Mouse (Mus musculus): ENCODE results near the gene Olfr20. TPM values are rescaled to one million over a fixed set of nuclear protein-coding genes. Genes with fewer than 3 reads are reported as not detected.
"Not testable (repeated sequence)": the region's sequence is repeated elsewhere in the genome, so short reads cannot be mapped to it uniquely, and the experiment has no call there.

Gene Olfr20
- not detected in 2 replicates for polyA plus RNA-seq (2016; fragmentation: Nextera tagmentation; extraction: Ambion mirVana)

DNA sequence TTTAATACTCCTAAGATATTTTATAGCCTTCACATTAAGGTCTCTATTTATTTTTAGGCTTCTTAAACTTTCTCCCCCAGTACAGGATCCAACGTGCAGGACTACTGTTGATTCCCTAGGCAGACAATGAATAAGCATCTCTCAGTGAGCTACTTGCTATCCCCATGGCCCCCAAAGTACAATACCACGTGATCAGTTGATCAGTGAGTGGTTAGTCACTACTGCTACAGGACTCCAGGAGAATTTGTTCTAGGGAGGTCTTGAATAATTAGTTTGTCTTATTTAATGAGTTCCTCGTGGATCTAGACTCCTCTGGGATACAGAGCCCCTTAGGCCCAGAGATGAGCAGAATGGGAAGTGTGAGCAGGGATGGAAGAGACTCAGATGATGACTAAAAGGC lies at the start of gene Olfr20:
Gene Olfr20 (plus strand): TSS at position 301 of the 400 bp plus-strand sequence.
- no peak for ATAC-seq
- Histone ChIP-seq H3K4me3 (no peak within 1 kb of the TSS), H3K9me3 (replicated peaks) (no peaks in the 10 kb centered on the region), H3K27me3 (replicated peaks) (no peaks in the 10 kb centered on the region), H3K4me1 (no peaks in the 10 kb centered on the region), H3K36me3 (no peaks in the 10 kb centered on the region), H3K4me2 (no peak within 1 kb of the TSS), H3K9ac (no peak within 1 kb of the TSS), H3K27ac (no peak within 1 kb of the TSS)
- WGBS (ENCODE audit: insufficient replicate concordance) = 29% methylated on average over 3 of the region's 3 CpGs

DNA sequence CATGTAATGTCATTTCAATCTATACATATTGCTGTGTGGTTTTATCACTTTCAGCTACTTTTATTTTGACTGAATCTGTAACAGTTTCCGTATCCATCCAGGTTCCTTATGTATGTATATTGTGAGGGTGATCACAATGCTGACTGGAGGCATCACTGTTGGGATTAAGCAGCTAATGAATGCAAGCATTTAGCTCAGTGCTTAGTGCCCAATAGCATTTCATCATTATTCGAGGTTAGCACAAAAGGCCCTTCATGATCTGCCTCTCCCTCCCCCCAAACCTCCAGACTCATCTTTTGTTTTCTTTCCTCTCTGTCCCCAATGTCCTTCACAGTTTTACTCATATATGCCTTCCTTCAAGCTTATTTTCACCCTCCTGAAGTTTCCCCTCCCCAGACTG lies 47.5 kb upstream of the Olfr20 start:
- 38% methylated on average over 2 of the region's 2 CpGs for WGBS (ENCODE audit: insufficient replicate concordance)
- Histone ChIP-seq H3K4me2 (no peak overlapping the region), H3K9ac (no peak overlapping the region)

DNA sequence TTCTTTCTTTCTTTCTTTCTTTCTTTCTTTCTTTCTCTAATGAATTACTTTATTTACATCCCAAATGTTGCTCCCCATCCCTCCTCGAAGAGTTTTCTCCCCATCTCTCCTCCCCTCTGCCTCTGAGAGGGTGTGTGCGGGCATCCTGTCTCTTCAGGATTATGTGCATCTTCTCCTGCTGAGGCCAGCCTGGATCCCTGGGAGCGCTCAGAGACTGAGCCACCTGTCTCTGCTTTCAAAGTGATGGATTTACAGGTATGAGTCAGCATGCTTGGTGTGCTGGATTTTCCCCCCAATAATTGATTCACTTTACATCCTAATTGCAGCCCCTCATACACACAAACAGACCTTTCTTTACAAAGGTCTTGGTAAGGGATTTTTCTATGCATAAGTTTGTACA lies 34.6 kb upstream of the Olfr20 start:
- no peak overlapping the region for H3K9ac ChIP-seq
- 39% methylated on average over 3 of the region's 3 CpGs for WGBS (ENCODE audit: insufficient replicate concordance)

More for the DNA sequence above, 47.5 kb upstream of the Olfr20 start:
- H3K27ac ChIP-seq = no peak overlapping the region
- no peak for ATAC-seq
- no peaks in the 10 kb centered on the region for H3K4me1 ChIP-seq
- H3K9me3 ChIP-seq (replicated peaks) = no peaks in the 10 kb centered on the region
- H3K4me3 ChIP-seq = no peak overlapping the region
- no peaks in the 10 kb centered on the region for H3K36me3 ChIP-seq
- no peaks in the 10 kb centered on the region for H3K27me3 ChIP-seq (replicated peaks)

DNA sequence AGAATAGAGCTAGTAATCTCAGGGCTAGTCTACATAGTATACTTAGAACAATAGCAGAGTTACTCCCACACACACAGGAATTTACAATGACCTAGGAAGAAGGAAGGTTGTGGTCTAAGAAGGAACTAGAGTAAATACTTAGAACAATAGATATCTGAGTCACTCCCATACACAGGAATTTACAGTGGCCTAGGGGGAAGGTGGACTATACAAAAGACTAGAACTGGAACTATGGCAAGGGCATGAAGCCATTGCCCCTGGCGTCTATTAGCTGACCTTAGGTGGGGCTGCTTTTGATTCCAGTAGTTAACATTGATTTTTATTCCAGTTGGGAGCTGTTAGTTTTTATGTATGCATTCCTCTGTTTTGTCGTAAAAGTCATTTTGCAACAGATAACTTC lies 32.0 kb upstream of the Olfr20 start:
- not testable (repeated sequence) for H3K9me3 ChIP-seq (replicated peaks); H3K36me3 ChIP-seq; H3K4me1 ChIP-seq; H3K27me3 ChIP-seq (replicated peaks); H3K27ac ChIP-seq; ATAC-seq; H3K4me3 ChIP-seq; H3K4me2 ChIP-seq; H3K9ac ChIP-seq
- WGBS (ENCODE audit: insufficient replicate concordance) = 52% methylated on average over 2 of the region's 2 CpGs

More for the DNA sequence above, 34.6 kb upstream of the Olfr20 start:
- no peak overlapping the region for H3K4me2 ChIP-seq
- ATAC-seq = no peak
- H3K27ac ChIP-seq = no peak overlapping the region
- no peaks in the 10 kb centered on the region for H3K4me1 ChIP-seq
- H3K27me3 ChIP-seq (replicated peaks) = no peaks in the 10 kb centered on the region
- no peak overlapping the region for H3K4me3 ChIP-seq
- no peaks in the 10 kb centered on the region for H3K9me3 ChIP-seq (replicated peaks)
- no peaks in the 10 kb centered on the region for H3K36me3 ChIP-seq

DNA sequence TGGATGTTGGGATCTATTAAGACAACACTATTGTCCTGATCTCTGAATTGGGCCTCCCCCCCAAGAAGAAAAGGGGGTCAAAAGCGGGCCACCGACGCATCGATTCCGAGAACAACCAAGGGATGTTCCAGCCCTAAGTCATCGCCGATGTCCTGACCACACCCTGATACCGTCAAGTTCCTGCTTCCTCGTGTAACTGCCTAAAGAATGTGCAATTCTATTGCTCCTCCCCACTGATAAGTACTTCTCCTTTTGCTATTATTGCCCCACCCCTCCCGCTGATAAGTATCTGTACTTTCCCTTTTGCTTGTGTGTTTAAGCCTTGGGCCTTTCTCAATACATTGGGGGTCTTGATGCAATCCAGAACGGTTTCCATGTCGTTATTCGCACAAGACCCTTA lies 29.5 kb upstream of the Olfr20 start:
- not testable (repeated sequence) for H3K4me2 ChIP-seq; ATAC-seq; H3K9ac ChIP-seq; H3K27me3 ChIP-seq (replicated peaks); H3K9me3 ChIP-seq (replicated peaks); H3K27ac ChIP-seq; H3K4me3 ChIP-seq; H3K4me1 ChIP-seq; H3K36me3 ChIP-seq
- 68% methylated on average over 13 of the region's 13 CpGs for WGBS (ENCODE audit: insufficient replicate concordance)

DNA sequence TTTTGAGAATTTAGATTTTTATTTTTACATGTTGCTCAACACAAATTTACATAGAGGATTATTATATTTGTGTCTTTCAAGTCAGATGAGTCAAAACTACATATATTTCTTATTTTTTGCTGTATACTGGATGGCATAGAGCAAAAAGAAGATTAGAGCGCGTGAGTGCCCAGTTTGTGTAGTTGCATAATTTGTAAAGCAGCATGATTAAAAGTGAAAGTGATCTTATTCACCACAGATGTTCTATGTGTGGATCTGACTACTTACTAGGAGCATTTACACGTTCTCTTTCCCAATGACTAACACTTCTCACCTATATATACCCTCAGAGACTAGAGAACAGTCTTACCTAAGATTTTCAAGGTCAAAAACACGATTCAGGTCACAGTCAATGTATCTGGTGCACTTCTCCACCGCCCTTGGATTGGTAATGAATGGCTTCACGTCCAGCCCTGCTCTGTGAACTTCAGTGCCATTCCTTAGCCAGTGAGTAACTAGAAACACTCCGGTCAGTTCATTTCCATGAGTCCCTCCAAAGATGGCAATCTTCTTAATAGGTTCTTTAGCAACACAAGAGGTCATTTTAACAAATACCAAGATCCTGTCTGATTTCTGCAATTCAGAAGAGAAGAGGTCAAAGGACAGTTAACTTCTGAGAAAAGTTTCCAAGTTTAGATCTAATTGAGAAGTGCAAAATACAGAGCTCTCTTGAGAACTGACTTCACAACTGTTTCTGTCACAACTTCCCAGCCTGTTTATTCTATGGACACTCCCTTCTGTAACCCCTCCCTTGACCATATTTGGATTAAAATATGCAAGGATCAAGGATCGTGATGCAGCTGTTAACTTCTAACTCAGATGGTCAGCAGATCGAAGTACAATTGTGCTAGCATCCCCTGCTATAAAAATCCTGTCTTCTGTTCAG lies 26.4 kb upstream of the Olfr20 start:
- Histone ChIP-seq H3K4me1 (no peaks in the 10 kb centered on the region), H3K9me3 (replicated peaks) (no peaks in the 10 kb centered on the region), H3K9ac (no peak overlapping the region), H3K27ac (no peak overlapping the region), H3K4me3 (no peak overlapping the region), H3K27me3 (replicated peaks) (no peaks in the 10 kb centered on the region), H3K36me3 (no peaks in the 10 kb centered on the region), H3K4me2 (no peak overlapping the region)
- no peak for ATAC-seq
- 55% methylated on average over 9 of the region's 9 CpGs for WGBS (ENCODE audit: insufficient replicate concordance)

DNA sequence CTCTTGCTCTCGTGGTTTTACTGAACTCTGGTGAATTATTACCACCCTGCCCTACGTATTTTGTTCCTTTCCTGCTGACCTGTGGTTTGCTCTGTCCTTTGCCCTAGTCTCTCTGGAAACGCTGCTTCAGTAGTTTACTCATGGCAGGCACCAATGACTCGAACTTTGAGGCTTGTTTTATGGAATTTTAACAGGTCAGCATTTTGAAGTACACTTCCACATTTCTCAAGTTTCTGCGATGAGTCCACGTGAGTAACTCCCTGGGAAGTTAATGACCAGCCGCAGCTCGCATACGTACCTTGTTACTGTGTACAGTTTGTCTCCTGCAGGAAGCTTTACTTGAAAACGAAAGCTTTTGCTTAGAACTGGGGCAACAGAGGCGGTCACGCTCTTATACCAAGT lies 24.1 kb upstream of the Olfr20 start:
- 43% methylated on average over 12 of the region's 12 CpGs for WGBS (ENCODE audit: insufficient replicate concordance)
- H3K4me3 ChIP-seq = peak overlapping the region; percentile 5; the same call in 1 of the 2 replicates
- ATAC-seq = peak; percentile 71
- H3K9ac ChIP-seq = no peak overlapping the region
- peak overlapping the region; percentile 20; the same call in 1 of the 2 replicates for H3K27ac ChIP-seq
- no peaks in the 10 kb centered on the region for H3K36me3 ChIP-seq
- H3K4me1 ChIP-seq = no peaks in the 10 kb centered on the region
- no peaks in the 10 kb centered on the region for H3K9me3 ChIP-seq (replicated peaks)
- H3K27me3 ChIP-seq (replicated peaks) = no peaks in the 10 kb centered on the region
- peak overlapping the region; percentile 20; the same call in 1 of the 2 replicates for H3K4me2 ChIP-seq

DNA sequence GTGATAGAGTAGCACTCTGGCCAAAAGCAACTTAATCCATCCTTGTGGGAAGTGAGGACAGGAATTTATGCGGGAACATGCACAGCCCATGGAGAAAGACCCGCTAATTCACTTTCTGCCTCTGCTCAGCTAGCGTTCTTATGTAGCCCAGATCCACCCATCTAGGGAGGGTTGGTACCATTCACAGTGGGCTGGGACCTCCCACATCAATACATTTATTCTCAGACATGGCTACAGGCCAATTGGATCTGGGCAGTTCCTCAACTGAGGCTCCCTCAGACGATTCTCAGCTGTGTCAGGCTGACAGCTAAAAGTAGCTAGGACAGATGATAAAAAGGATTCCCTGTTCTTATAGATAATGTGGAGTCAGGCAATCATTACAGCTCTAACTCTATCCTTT lies 23.2 kb upstream of the Olfr20 start:
- no peak overlapping the region for H3K4me2 ChIP-seq
- ATAC-seq = no peak
- H3K36me3 ChIP-seq = no peaks in the 10 kb centered on the region
- no peak overlapping the region for H3K27ac ChIP-seq
- H3K4me3 ChIP-seq = no peak overlapping the region
- H3K27me3 ChIP-seq (replicated peaks) = no peaks in the 10 kb centered on the region
- no peak overlapping the region for H3K9ac ChIP-seq
- WGBS (ENCODE audit: insufficient replicate concordance) = 60% methylated on average over 4 of the region's 4 CpGs
- H3K9me3 ChIP-seq (replicated peaks) = no peaks in the 10 kb centered on the region
- H3K4me1 ChIP-seq = no peaks in the 10 kb centered on the region

DNA sequence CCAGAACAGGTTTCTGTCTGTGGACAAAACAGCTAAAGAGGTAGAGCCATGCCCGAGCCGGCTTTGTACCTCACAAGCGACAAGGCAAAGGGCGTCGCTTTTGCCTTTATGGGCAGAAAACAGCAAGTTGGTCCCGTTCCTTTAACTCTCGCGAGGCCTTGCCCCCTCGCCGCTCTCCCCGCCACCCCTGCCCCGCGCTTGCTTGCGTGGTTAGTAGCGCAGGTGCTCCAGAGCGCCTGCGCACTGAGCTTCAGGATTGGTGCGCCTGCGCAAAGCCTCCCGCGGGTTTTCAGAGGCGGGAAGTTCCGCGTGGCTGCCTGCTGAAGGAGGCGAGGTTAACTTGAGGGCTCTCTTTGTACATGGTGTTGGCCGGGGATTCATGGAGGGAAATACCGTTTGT lies 21.1 kb upstream of the Olfr20 start, which contains the start of the genes Aspa, Gm49340 and Spata22:
Gene Aspa (minus strand): TSS at position 155 of the 400 bp plus-strand sequence.
Gene Gm49340 (plus strand): TSS at position 300 of the 400 bp plus-strand sequence.
Gene Spata22 (plus strand): TSS at position 300 of the 400 bp plus-strand sequence.
- WGBS (ENCODE audit: insufficient replicate concordance) = 66% methylated on average over 27 of the region's 27 CpGs
- Histone ChIP-seq H3K27ac (no peak within 1 kb of the TSS), H3K36me3 (no peaks in the 10 kb centered on the region), H3K4me2 (no peak within 1 kb of the TSS), H3K4me1 (no peaks in the 10 kb centered on the region), H3K9ac (no peak within 1 kb of the TSS), H3K4me3 (no peak within 1 kb of the TSS), H3K27me3 (replicated peaks) (no peaks in the 10 kb centered on the region), H3K9me3 (replicated peaks) (no peaks in the 10 kb centered on the region)
- ATAC-seq = no peak

DNA sequence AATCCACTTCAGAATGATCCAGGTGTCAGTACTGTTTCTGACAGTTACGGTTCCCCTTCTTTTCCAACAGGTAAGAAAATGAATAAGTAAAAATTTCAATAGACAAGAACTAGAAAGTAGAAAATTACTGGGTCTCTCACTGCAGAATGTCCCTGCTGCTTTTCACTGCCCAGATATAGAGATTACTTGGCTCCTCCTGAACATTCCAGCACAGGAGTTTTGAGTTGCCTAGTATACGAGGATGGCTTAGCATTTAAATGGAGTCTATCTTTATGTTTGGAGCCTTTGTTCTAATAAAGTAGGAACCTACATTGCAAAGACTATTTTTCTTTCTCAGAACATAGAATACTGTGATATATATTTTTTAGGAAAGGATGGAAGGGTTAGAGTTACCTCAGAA lies 17.2 kb upstream of the Olfr20 start:
- 62% methylated on average over 2 of the region's 2 CpGs for WGBS (ENCODE audit: insufficient replicate concordance)

DNA sequence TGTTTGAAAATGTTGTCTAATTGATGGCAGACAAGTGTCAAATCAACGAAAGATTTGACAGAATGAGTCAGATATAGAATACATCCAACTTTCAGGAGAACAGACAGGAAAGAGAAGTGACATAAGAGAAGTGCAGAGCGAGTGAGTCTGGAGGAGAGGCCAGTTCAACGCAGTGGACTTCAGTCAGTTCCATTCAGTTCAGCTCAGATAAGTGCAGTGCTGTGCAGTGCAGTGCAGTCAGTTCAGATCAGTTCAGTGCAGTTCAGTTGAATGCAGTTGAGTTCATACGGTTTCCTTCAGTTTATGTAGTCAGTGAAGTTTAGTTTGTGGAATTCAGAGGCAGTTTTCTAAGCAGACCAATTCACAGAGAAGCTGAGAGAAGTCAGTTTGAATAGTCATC lies 13.7 kb upstream of the Olfr20 start:
- no peaks in the 10 kb centered on the region for H3K36me3 ChIP-seq
- H3K27ac ChIP-seq = no peak overlapping the region
- no peak overlapping the region for H3K9ac ChIP-seq
- 58% methylated on average over 4 of the region's 4 CpGs for WGBS (ENCODE audit: insufficient replicate concordance)
- no peak for ATAC-seq
- H3K27me3 ChIP-seq (replicated peaks) = no peaks in the 10 kb centered on the region
- no peaks in the 10 kb centered on the region for H3K9me3 ChIP-seq (replicated peaks)
- no peak overlapping the region for H3K4me3 ChIP-seq
- no peak overlapping the region for H3K4me2 ChIP-seq
- no peaks in the 10 kb centered on the region for H3K4me1 ChIP-seq

More for the DNA sequence above, 17.2 kb upstream of the Olfr20 start:
- Histone ChIP-seq H3K36me3 (no peaks in the 10 kb centered on the region), H3K9me3 (replicated peaks) (no peaks in the 10 kb centered on the region), H3K4me3 (no peak overlapping the region), H3K27ac (no peak overlapping the region), H3K27me3 (replicated peaks) (no peaks in the 10 kb centered on the region), H3K4me2 (no peak overlapping the region), H3K4me1 (no peaks in the 10 kb centered on the region), H3K9ac (no peak overlapping the region)
- no peak for ATAC-seq

DNA sequence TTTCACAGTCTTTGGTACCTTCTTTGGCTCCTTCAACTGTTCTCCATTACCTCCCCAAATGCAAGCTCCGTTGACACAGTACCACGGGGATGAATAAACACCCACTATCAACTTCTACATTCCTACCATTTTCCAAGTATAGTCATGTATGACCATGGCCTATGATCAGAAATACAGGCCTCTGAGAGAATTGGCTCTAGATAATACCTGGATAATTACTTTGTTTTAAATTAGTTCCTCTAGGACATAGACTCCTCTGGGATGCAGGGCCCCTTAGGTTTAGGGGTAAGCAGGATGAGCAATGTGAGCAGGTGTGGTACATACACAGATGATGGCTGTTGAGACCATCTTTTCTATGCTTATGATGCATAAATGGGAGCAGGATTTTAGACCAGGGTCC lies 20.4 kb downstream of the Olfr20 start, which contains the start of gene Olfr376:
Gene Olfr376 (plus strand): TSS at position 301 of the 400 bp plus-strand sequence.
- Histone ChIP-seq H3K4me3 (no peak within 1 kb of the TSS), H3K27me3 (replicated peaks) (no peaks in the 10 kb centered on the region), H3K4me1 (no peaks in the 10 kb centered on the region), H3K9ac (no peak within 1 kb of the TSS), H3K9me3 (replicated peaks) (no peaks in the 10 kb centered on the region), H3K36me3 (no peaks in the 10 kb centered on the region), H3K4me2 (no peak within 1 kb of the TSS), H3K27ac (no peak within 1 kb of the TSS)
- 68% methylated on average over 2 of the region's 2 CpGs for WGBS (ENCODE audit: insufficient replicate concordance)
- no peak for ATAC-seq
